Mouse (Mus musculus): ENCODE data around the gene Dlgap5.
"Not testable (repeated sequence)": the region's sequence is repeated elsewhere in the genome, so short reads cannot be mapped to it uniquely, and the experiment has no call there.

Dlgap5 gene

GRCm38 (mm10) chr14:47417775-47418665 is at the start of gene Dlgap5:
Gene Dlgap5, minus strand, starts transcription at chr14:47418407.
- DNase-seq (ENCODE audit: low spot score), result peak; percentile 96

- no peak for DNase-seq (ENCODE audit: low spot score)
Measured at GRCm38 (mm10) chr14:47465468-47466175, 47.4 kb upstream of the Dlgap5 start.

GRCm38 (mm10) chr14:47464426-47464825 is 46.2 kb upstream of the Dlgap5 start:
- DNase-seq (ENCODE audit: low spot score), result no peak

DNA sequence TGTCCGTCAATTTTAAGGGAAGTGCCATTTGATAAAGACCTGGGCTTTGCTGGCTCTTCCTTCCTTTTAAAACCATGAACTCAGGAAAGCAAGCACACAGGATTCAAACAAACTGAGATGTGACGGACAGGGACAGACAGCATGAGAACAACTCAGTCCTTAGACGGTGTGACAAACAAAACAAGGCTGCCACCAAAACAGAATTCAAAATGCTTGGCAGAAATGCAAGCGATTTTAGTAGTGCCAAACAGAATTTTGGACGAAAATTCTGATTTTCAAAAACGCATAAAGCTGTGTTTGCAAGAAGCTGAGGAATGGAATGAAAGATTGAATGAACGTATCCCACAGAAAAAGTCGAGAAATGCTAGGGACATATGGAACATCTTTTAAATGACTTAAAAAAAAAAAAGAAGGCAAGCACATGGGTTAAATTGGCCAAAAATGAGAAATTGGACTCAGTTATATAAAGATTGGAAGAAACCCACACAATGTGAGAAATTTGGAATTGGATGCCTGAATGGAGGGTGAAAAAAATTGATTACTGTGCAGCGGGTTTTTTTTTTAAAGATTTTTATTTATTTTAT is 44.8 kb upstream of the Dlgap5 start:
- DNase-seq (ENCODE audit: low spot score), result no peak

DNA sequence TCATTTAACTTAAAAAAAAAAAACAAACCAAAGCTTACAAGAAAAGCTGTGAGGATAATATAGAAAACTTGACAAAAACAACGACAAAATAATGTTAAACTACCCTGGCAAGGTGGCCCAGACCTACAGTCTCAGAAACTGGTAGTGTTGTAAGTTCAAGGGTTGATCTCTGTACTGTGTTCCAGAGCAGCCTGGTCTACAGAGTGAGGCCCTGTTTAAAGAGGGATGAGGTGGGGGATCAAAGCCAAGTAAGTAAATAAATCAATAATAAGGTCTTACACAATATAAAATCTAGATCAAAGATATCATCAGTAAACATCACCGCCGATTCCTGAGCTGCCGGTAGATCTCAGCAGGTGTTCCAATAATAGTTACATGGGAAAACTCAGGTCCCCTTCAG is 44.2 kb upstream of the Dlgap5 start:
- no peak for DNase-seq (ENCODE audit: low spot score)

- DNase-seq (ENCODE audit: low spot score), result no peak
Measured at GRCm38 (mm10) chr14:47461997-47462396, 43.8 kb upstream of the Dlgap5 start.

GRCm38 (mm10) chr14:47459556-47459955 is 41.3 kb upstream of the Dlgap5 start:
- DNase-seq (ENCODE audit: low spot score), result no peak

DNA sequence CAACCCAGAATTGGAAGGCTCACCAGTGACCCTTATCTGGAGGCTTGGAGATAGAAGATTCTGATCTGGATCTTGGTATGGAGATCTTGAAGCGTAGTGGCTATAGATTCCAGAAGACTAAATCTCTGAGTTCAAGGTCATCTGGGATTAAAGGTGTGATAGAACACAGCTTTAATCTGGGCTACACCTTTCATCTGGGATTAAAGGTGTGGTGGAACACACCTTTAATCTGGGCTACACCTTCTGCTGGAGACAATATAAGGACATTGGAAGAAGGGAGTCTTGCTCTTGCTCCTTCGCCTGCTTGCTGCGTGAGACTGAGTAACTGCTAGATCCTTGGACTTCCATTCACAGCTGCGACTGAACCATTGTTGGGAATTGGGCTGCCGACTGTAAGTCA is 31.9 kb upstream of the Dlgap5 start, which contains the start of gene Fbxo34:
Fbxo34 (plus strand) TSS at position 301 of the 400 bp plus-strand sequence.
- DNase-seq (ENCODE audit: low spot score), result not testable (repeated sequence)

DNA sequence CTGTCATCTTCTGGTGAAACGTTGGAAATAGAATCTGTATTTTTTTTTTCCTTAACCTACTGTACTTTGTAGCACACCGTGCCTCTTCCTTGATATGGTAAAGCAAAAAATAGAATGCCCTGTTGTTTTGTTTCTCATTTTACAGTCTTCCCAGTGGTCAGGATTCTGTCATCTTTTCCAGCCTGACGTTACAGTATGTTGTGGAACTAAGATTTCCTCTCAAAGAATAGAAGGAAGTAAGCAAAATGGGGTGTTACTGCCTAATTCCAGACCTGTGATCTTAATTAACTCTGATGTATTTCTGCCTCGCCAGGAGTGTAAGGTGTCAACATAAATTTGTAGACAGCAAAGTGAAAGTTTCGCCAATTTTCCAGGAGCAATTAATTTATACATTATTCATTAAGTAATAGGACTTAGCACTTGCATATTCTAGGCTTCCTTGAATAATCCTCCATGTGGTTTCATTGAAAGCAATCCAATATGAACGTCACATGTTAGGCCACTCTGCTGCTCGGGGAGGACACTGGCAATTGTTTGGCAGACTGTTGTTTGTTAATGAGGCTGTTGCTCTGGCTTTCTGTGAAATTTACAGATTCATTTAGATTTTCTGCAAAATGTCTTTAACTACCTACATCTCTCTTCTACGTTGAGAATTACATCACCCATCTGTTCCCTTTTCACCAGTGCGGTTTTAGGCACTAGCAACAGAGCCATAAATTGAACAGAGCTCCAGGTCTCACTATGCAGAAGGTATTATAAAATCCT is 27.3 kb upstream of the Dlgap5 start:
- DNase-seq (ENCODE audit: low spot score), result no peak

GRCm38 (mm10) chr14:47444907-47445306 is 26.7 kb upstream of the Dlgap5 start:
- peak; percentile 7 for DNase-seq (ENCODE audit: low spot score)

DNA sequence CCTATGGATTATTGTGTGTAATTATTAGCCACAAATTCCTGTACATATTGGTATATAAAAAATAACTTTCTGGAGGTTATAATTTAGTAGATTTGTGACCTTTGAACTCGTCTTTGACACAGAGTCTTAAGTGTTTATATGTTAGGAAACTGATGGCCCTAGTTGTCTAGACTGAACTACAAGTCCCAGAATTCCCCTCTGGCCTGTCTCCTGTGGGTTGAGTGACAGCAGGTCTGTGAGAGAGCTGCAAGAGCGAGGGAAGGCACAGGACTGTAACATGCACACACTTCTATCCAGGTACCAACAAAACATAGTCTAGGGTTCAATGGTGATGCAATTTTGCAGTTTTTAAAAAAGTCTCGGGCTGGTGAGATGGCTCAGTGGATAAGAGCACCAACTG is 20.7 kb upstream of the Dlgap5 start:
- no peak for DNase-seq (ENCODE audit: low spot score)

DNA sequence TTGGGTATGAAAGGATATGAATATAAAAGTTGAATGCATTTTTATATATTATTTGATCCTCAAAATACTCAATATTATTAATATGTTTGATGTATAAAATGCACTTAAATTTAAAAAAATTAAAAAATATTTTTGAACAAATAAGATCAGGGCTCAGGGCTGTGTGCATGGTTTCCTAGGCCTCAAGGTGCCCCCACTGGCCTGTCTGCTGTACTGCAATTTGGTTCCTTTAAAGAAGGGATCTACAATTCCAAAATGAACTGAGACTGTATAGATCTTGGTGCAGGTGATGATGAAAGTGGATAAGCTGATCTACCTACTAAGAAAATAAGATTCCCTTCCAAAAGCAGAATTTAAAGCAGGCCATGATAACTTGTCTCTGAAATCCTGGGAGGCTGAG is 14.8 kb upstream of the Dlgap5 start:
- DNase-seq (ENCODE audit: low spot score), result peak; percentile 16

GRCm38 (mm10) chr14:47422466-47422865 is 4.3 kb upstream of the Dlgap5 start:
- no peak for DNase-seq (ENCODE audit: low spot score)

- peak; percentile 17 for DNase-seq (ENCODE audit: low spot score)
Measured at GRCm38 (mm10) chr14:47421606-47422005, 3.4 kb upstream of the Dlgap5 start.

- no peak for DNase-seq (ENCODE audit: low spot score)
Measured at GRCm38 (mm10) chr14:47419723-47420276, 1.6 kb upstream of the Dlgap5 start.

DNA sequence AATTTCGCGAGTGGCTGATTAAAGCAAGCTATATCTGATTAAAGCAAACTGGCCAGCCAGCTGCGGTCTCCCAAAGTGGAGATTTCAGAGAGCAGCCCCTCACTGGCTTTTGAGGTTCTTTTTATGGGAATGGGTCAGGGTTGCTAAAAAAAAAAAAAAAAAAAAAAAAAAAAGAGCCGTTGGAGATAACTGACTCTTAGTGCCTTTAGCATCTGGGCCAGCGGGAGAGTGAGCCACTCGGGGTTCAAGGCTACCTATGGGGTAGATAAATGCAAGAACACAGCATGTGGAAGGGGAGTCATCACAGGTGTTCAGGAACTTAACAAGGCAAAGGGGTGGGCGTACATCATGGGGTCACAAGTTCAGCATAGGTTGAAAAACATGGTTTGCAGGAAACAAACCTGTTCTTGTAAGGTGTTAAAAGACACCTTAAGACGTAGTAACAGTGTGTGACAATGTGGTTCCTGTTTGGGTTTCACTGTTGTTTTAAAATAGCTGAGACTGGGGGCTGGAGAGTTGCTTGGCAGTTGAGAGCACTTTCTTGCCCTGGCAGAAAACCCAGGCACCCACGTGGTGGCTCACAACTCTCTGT is 923 bp upstream of the Dlgap5 start:
- no peak for DNase-seq (ENCODE audit: low spot score)

GRCm38 (mm10) chr14:47418666-47418991 is 422 bp upstream of the Dlgap5 start:
- DNase-seq (ENCODE audit: low spot score), result no peak

DNA sequence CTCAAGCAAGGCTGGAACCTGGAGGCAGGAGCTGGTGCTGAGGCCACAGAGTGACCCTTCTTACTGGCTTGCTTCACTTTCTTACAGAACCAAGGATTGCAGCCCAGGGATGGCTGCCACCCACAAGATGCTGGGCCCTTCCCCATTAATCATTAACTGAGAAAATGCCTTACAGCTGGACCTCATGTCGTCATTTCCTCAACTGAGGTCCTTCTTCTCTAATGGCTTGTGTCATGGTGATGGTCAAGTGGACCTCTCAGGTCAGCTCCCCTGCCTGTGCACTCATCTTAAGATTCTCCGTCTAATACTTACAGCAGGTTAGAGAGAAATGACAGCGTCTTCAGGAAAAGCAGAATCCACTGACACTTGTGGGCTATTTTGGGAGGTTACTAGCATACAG is 861 bp downstream of the Dlgap5 start:
- DNase-seq (ENCODE audit: low spot score), result no peak

- DNase-seq (ENCODE audit: low spot score), result no peak
Measured at GRCm38 (mm10) chr14:47406000-47406399, 12.2 kb downstream of the Dlgap5 start.

DNA sequence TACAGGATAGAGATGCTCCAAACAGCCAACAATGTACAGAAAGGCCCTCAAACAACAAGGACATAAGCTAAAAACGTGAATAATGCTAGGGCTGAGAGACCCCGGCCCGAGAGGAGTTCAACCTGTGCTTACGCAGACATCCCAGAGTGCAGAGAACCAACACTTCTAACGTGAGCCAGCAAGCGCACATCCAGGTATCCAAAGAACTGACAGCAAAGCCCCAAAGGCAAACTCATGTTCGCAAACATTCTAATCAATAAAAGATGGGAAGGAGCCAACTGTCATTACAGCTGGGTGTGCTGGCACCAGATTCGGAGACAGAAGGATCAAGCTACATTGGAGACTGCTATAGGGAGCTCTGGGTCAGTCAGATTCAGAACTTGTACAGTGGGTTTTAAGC is 15.5 kb downstream of the Dlgap5 start:
- no peak for DNase-seq (ENCODE audit: low spot score)

GRCm38 (mm10) chr14:47396165-47396652 is 22.0 kb downstream of the Dlgap5 start:
- DNase-seq (ENCODE audit: low spot score), result peak; percentile 35
